Mouse (Mus musculus) stomach, postnatal 0 days (tissue): ENCODE measurements around the gene Syt11. TPM values are rescaled to one million over a fixed set of nuclear protein-coding genes. Genes with fewer than 3 reads are reported as not detected.
"Not testable (repeated sequence)": the region's sequence is repeated elsewhere in the genome, so short reads cannot be mapped to it uniquely, and the experiment has no call there.

ENCODE experiments used
- ATAC-seq: fragments of 200-750 bp; cut with Nextera tagmentation; 2 replicates; pipeline ENCODE4 v1.8.0; 2017; ENCODE audit not compliant: low FRiP score, low TSS enrichment
- DNase-seq: peaks from one replicate; pipeline ENCODE4 v3.0.0-alpha.2; 2016; ENCODE audit warnings: low spot score
- H3K27ac ChIP-seq: fragments of 300-500 bp; sonication (generic); replicated peaks from 2 replicates; pipeline ENCODE4 v1.5.1; 2014; ENCODE audit warnings: mild to moderate bottlenecking, control low read depth
- H3K27me3 ChIP-seq: fragments of 300-500 bp; sonication (generic); 2 replicates; pipeline ENCODE4 v1.6.1; 2014; ENCODE audit warnings: low read length; ENCODE audit not compliant: control insufficient read depth, insufficient read depth
- H3K36me3 ChIP-seq: fragments of 300-500 bp; sonication (generic); 2 replicates; pipeline ENCODE4 v1.6.1; 2014; ENCODE audit warnings: low read length, mixed read lengths; ENCODE audit not compliant: control insufficient read depth, insufficient read depth
- H3K4me1 ChIP-seq: fragments of 300-500 bp; sonication (generic); replicated peaks from 2 replicates; pipeline ENCODE4 v1.6.1; 2014; ENCODE audit warnings: antibody characterized with exemption; ENCODE audit not compliant: control insufficient read depth, insufficient read depth
- H3K4me2 ChIP-seq: fragments of 300-500 bp; sonication (generic); replicated peaks from 2 replicates; pipeline ENCODE4 v1.6.1; 2014; ENCODE audit warnings: low read depth, mild to moderate bottlenecking, control low read depth, moderate library complexity
- H3K4me3 ChIP-seq: fragments of 300-500 bp; sonication (generic); 2 replicates; pipeline ENCODE4 v1.5.1; 2014; ENCODE audit warnings: low read depth, low read length, control low read depth
- H3K9ac ChIP-seq: fragments of 300-500 bp; sonication (generic); 2 replicates; pipeline ENCODE4 v1.6.1; 2014; ENCODE audit warnings: mild to moderate bottlenecking, low read length, control low read depth, mixed read lengths
- H3K9me3 ChIP-seq: fragments of 300-500 bp; sonication (generic); 2 replicates; pipeline ENCODE4 v1.6.1; 2016; ENCODE audit warnings: low read length; ENCODE audit not compliant: control insufficient read depth
- CTCF ChIP-seq: IDR thresholded peaks from 2 replicates; pipeline ENCODE4 v1.5.1; 2016; ENCODE audit warnings: antibody characterized with exemption, low read depth, mild to moderate bottlenecking, moderate library complexity
- EP300 ChIP-seq: optimal IDR thresholded peaks from 2 replicates; pipeline ENCODE3; 2016; ENCODE audit warnings: antibody characterized with exemption
- WGBS: fragments of 180-500 bp; shearing (Covaris S2); extraction: QIAGEN DNeasy Blood & Tissue Kit; methylation state at CpG from one replicate; pipeline ENCODE4 v1.1.7; 2014; 5-methylcytosine and 5-hydroxymethylcytosine counted together
- polyA plus RNA-seq: library from polyadenylated mRNA; unstranded; fragments of >200 nt; fragmentation: Nextera tagmentation; extraction: Ambion mirVana; gene quantifications from 2 replicates; pipeline ENCODE4 v1.2.1, GENCODE M21; 2015

The Syt11 gene
- polyA plus RNA-seq, 1 experiment from 2014 or later: 9.6 TPM

- no peaks in the 10 kb centered on the region for H3K9me3 ChIP-seq
- no peak for TF ChIP-seq CTCF
- TF ChIP-seq EP300: no peak
- DNase-seq (no peak), ATAC-seq (no peak)
- no peaks in the 10 kb centered on the region for H3K4me1 ChIP-seq
- H3K27ac ChIP-seq: no peak overlapping the region
- no peak overlapping the region for H3K4me3 ChIP-seq
- no peaks in the 10 kb centered on the region; the same call in 1 of the 2 replicates for H3K36me3 ChIP-seq
- H3K9ac ChIP-seq: no peak overlapping the region
- WGBS: 92% methylated on average over 5 of the region's 5 CpGs
- no peaks in the 10 kb centered on the region for H3K27me3 ChIP-seq
- no peak overlapping the region for H3K4me2 ChIP-seq
Observed at GRCm38 (mm10) chr3:88784889-88785288, 9.9 kb upstream of the Syt11 start.

DNA sequence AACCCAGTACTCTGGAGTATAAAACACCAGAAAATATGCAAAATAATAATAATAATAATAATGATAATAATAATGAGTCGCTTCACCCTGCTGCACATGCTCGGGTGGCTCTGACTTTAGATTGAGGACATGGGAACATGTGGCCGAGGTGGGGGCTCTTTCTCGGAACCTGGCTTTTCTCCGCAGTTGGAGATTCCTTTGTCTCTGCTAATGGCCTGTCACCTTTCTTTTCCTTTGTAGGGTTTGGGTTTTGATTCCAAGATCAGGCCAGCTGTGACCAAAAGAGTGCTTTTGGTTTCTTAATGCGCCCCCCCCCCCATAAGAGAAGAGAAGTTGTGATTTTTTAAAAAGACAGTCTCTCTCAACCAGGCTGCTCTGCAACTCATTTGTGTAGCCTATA lies 1.8 kb downstream of the Syt11 start:
- H3K27ac ChIP-seq, H3K4me2 ChIP-seq, H3K4me3 ChIP-seq, H3K36me3 ChIP-seq, H3K27me3 ChIP-seq, H3K9me3 ChIP-seq, DNase-seq, H3K4me1 ChIP-seq, ATAC-seq, H3K9ac ChIP-seq: not testable (repeated sequence)
- 86% methylated on average over 6 of the region's 6 CpGs for WGBS

GRCm38 (mm10) chr3:88772399-88772798 lies 2.6 kb downstream of the Syt11 start:
- H3K27ac ChIP-seq, H3K27me3 ChIP-seq, H3K9ac ChIP-seq, H3K4me2 ChIP-seq, H3K9me3 ChIP-seq, H3K4me3 ChIP-seq, H3K4me1 ChIP-seq, H3K36me3 ChIP-seq: not testable (repeated sequence)
- peak; percentile 69 for ATAC-seq
- under 1% methylated on average over 17 of the region's 19 CpGs for WGBS
- DNase-seq: peak; percentile 80

DNA sequence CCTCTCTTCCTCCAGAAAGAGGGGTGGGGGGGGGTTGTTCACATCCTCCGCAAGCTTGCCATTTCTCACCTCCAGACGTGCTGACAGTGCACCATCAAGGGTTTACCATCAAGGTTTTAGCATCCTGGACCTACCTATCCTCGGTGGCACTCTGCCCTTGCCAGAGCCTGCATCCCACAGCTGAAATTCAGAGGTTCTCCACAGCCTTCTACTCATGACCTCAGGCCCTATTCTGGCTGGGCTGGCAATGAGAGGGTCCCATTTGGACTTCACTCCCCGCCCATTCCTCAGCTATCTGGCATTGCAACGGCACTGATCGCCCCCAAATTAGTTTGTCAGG lies 3.1 kb downstream of the Syt11 start:
- not testable (repeated sequence) for H3K9ac ChIP-seq, H3K4me1 ChIP-seq, H3K27me3 ChIP-seq, DNase-seq, H3K9me3 ChIP-seq, H3K36me3 ChIP-seq, H3K4me3 ChIP-seq
- 26% methylated on average over 3 of the region's 6 CpGs for WGBS
- H3K4me2 ChIP-seq: peak overlapping the region; percentile 38
- H3K27ac ChIP-seq: peak overlapping the region; percentile 53; the same call in 1 of the 2 replicates
- peak; percentile 14 for ATAC-seq

- not testable (repeated sequence) for H3K4me3 ChIP-seq, H3K36me3 ChIP-seq, H3K4me1 ChIP-seq, H3K9ac ChIP-seq, H3K27me3 ChIP-seq, H3K9me3 ChIP-seq
- ATAC-seq (peak; percentile 78), DNase-seq (peak; percentile 64)
- peak overlapping the region; percentile 53; the same call in 1 of the 2 replicates for H3K27ac ChIP-seq
- under 1% methylated on average over 15 of the region's 28 CpGs for WGBS
- peak overlapping the region; percentile 38 for H3K4me2 ChIP-seq
Observed at GRCm38 (mm10) chr3:88771189-88771940, 3.6 kb downstream of the Syt11 start.

GRCm38 (mm10) chr3:88762401-88762831 lies 12.5 kb downstream of the Syt11 start:
- Histone ChIP-seq H3K4me3 (no peak overlapping the region), H3K4me1 (peaks cover 5% of the 10 kb centered on the region; the same call in 1 of the 2 replicates), H3K9ac (no peak overlapping the region), H3K36me3 (no peaks in the 10 kb centered on the region), H3K9me3 (no peaks in the 10 kb centered on the region), H3K4me2 (no peak overlapping the region), H3K27me3 (no peaks in the 10 kb centered on the region), H3K27ac (no peak overlapping the region)
- DNase-seq (no peak), ATAC-seq (no peak)
- 61% methylated on average over 6 of the region's 6 CpGs for WGBS
- TF ChIP-seq CTCF (peak; percentile 57), EP300 (no peak)
